Mouse (Mus musculus): ENCODE data around the gene Plppr5.
A peak's percentile ranks its signal among the peaks of the same experiment; 100 is the strongest.

Plppr5 gene

GRCm38 (mm10) chr3:117574529-117575252 is at the start of gene Plppr5:
Gene Plppr5, plus strand, starts transcription at chr3:117574836.
- no peak for DNase-seq (ENCODE audit: low read depth, low spot score)

GRCm38 (mm10) chr3:117549899-117550298 is 24.7 kb upstream of the Plppr5 start:
- no peak for DNase-seq (ENCODE audit: low read depth, low spot score)

GRCm38 (mm10) chr3:117550526-117550925 is 24.1 kb upstream of the Plppr5 start:
- DNase-seq (ENCODE audit: low read depth, low spot score), result no peak

GRCm38 (mm10) chr3:117556972-117557371 is 17.7 kb upstream of the Plppr5 start:
- DNase-seq (ENCODE audit: low read depth, low spot score), result no peak

GRCm38 (mm10) chr3:117575253-117575927 is 754 bp downstream of the Plppr5 start:
- no peak for DNase-seq (ENCODE audit: low read depth, low spot score)

GRCm38 (mm10) chr3:117575928-117576254 is 1.3 kb downstream of the Plppr5 start:
- DNase-seq (ENCODE audit: low read depth, low spot score), result no peak

GRCm38 (mm10) chr3:117577349-117577748 is 2.7 kb downstream of the Plppr5 start:
- DNase-seq (ENCODE audit: low read depth, low spot score), result no peak

GRCm38 (mm10) chr3:117582628-117583027 is 8.0 kb downstream of the Plppr5 start:
- no peak for DNase-seq (ENCODE audit: low read depth, low spot score)

- no peak for DNase-seq (ENCODE audit: low read depth, low spot score)
Observed at GRCm38 (mm10) chr3:117602404-117602803, 27.8 kb downstream of the Plppr5 start.

- DNase-seq (ENCODE audit: low read depth, low spot score), result no peak
Observed at GRCm38 (mm10) chr3:117603458-117603857, 28.8 kb downstream of the Plppr5 start.

GRCm38 (mm10) chr3:117606383-117606782 is 31.7 kb downstream of the Plppr5 start:
- no peak for DNase-seq (ENCODE audit: low read depth, low spot score)

GRCm38 (mm10) chr3:117611453-117611852 is 36.8 kb downstream of the Plppr5 start:
- DNase-seq (ENCODE audit: low read depth, low spot score), result no peak

- DNase-seq (ENCODE audit: low read depth, low spot score), result no peak
Observed at GRCm38 (mm10) chr3:117614856-117615255, 40.2 kb downstream of the Plppr5 start.

GRCm38 (mm10) chr3:117625257-117626001 is 50.8 kb downstream of the Plppr5 start:
- no peak for DNase-seq (ENCODE audit: low read depth, low spot score)

- DNase-seq (ENCODE audit: low read depth, low spot score), result no peak
Observed at GRCm38 (mm10) chr3:117628799-117629198, 54.2 kb downstream of the Plppr5 start.

GRCm38 (mm10) chr3:117630332-117630731 is 55.7 kb downstream of the Plppr5 start:
- peak; percentile 13 for DNase-seq (ENCODE audit: low read depth, low spot score)

GRCm38 (mm10) chr3:117648612-117649011 is 74.0 kb downstream of the Plppr5 start:
- DNase-seq (ENCODE audit: low read depth, low spot score), result no peak

- peak; percentile 4 for DNase-seq (ENCODE audit: low read depth, low spot score)
Observed at GRCm38 (mm10) chr3:117664316-117664715, 89.7 kb downstream of the Plppr5 start.

- no peak for DNase-seq (ENCODE audit: low read depth, low spot score)
Observed at GRCm38 (mm10) chr3:117679189-117679588, 104.6 kb downstream of the Plppr5 start.

GRCm38 (mm10) chr3:117684640-117685039 is 110.0 kb downstream of the Plppr5 start:
- no peak for DNase-seq (ENCODE audit: low read depth, low spot score)

GRCm38 (mm10) chr3:117686036-117686435 is 111.4 kb downstream of the Plppr5 start:
- DNase-seq (ENCODE audit: low read depth, low spot score), result no peak

- DNase-seq (ENCODE audit: low read depth, low spot score), result no peak
Observed at GRCm38 (mm10) chr3:117686648-117687047, 112.0 kb downstream of the Plppr5 start.

- DNase-seq (ENCODE audit: low read depth, low spot score), result no peak
Observed at GRCm38 (mm10) chr3:117694736-117695135, 120.1 kb downstream of the Plppr5 start.

All from 3T3-L1 (cell line).